Mouse (Mus musculus) left cerebral cortex, adult 2 months (tissue): Measurements from ENCODE around the gene Plekhm2. TPM values are rescaled to one million over a fixed set of nuclear protein-coding genes. Genes with fewer than 3 reads are reported as not detected.
A peak's percentile ranks its signal among the peaks of the same experiment; 100 is the strongest.

ENCODE experiments used
- DNase-seq, 2 experiments: peaks; one replicate each; pipeline ENCODE4 v3.0.0; 2021 to 2022; ENCODE audit warnings: low spot score in 2 of 2, mixed read lengths in 1 of 2; ENCODE audit errors: extremely low spot score in 1 of 2
- H3K27ac ChIP-seq: fragments of 200-600 bp; 2 replicates; pipeline ENCODE4 v1.8.1; 2022
- H3K4me3 ChIP-seq: fragments of 200-600 bp; 2 replicates; pipeline ENCODE4 v1.8.1; 2022
- CTCF ChIP-seq: fragments of 200-600 bp; IDR thresholded peaks from 2 replicates; pipeline ENCODE4 v1.8.1; 2022; ENCODE audit warnings: antibody characterized with exemption, mild to moderate bottlenecking, moderate library complexity
- intact Hi-C: fragments of 180-260 bp; cut with DNase I; formaldehyde crosslinking; loops from one replicate; pipeline ENCODE4 v1.15.1; 2025
- total RNA-seq, 2 experiments: library from RNA; stranded (reverse); gene quantifications; 2 replicates each; pipeline ENCODE4 v1.2.3; 2021

The Plekhm2 gene
- total RNA-seq, 2 experiments from 2014 or later, result 90.1 to 94.2 TPM

- no peak overlapping the region for H3K27ac ChIP-seq
- H3K4me3 ChIP-seq, result no peak overlapping the region
- DNase-seq, result peak; percentile 52 to 58
- peak; percentile 48 for TF ChIP-seq CTCF
- intact Hi-C loops, result no loop called here
Observed at GRCm38 (mm10) chr4:141617299-141617698, 47.4 kb downstream of the Plekhm2 start.

- H3K27ac ChIP-seq, result no peak overlapping the region
- no peak for DNase-seq
- no peak for TF ChIP-seq CTCF
- no peak overlapping the region for H3K4me3 ChIP-seq
- intact Hi-C loops, result no loop called here
Observed at GRCm38 (mm10) chr4:141616811-141617210, 47.9 kb downstream of the Plekhm2 start.

DNA sequence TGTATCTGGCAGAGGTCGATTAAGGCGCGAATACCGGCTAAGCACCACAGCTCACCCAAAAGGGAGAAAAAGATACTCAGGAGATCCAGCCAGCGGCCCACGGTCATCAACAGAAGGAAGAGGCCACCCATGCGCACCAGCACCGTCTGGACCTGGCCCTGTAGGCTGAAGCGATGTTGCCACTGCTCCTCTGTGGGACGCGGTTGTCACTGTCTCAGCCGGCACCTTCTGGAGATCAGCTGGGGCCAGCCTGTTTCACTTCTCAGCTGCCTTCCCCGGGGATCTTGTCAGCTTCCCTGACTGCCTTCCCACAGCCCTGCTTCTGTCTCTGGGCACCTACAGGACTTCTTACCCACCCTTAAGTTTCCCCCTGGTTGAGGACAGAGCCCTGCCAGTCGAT lies 49.8 kb downstream of the Plekhm2 start:
- no peak for DNase-seq
- Histone ChIP-seq H3K4me3 (no peak overlapping the region), H3K27ac (no peak overlapping the region)
- no peak for TF ChIP-seq CTCF
- intact Hi-C loops, result no loop called here

DNA sequence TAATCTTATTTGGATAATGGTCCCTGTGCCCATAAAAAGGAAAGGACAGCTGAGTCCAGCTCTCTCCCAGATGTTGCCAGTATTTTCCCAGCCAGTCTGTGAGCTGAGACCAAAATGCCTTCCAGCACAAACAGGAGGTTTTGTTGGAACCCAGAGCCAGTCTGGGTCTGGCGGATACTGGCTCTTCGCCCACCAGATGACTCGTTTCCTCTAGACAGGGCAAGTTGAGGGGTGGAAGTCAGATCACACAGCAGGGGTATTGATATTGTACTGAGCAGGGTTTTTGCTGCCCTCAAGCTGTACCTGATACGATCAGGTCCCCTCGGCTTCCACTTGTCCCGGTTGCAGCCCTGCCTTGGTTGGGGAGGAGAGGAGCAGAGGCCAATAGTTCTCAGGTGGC lies 55.2 kb downstream of the Plekhm2 start:
- intact Hi-C loops, result no loop called here
- DNase-seq, result no peak
- no peak for TF ChIP-seq CTCF
- Histone ChIP-seq H3K4me3 (no peak overlapping the region), H3K27ac (no peak overlapping the region)

GRCm38 (mm10) chr4:141605861-141606260 lies 58.8 kb downstream of the Plekhm2 start, which contains the start of gene Fblim1:
Fblim1 (minus strand) TSS chr4:141606096.
- DNase-seq, result no peak
- H3K27ac ChIP-seq, result no peak within 1 kb of the TSS
- H3K4me3 ChIP-seq, result no peak within 1 kb of the TSS
- intact Hi-C loops, result no loop called here
- no peak for TF ChIP-seq CTCF

GRCm38 (mm10) chr4:141605421-141605820 lies 59.3 kb downstream of the Plekhm2 start:
- TF ChIP-seq CTCF, result no peak
- intact Hi-C loops, result no loop called here
- no peak for DNase-seq
- no peak overlapping the region for H3K4me3 ChIP-seq
- no peak overlapping the region for H3K27ac ChIP-seq

GRCm38 (mm10) chr4:141604493-141604892 lies 60.2 kb downstream of the Plekhm2 start:
- no peak for DNase-seq
- intact Hi-C loops, result no loop called here
- Histone ChIP-seq H3K27ac (no peak overlapping the region), H3K4me3 (no peak overlapping the region)
- TF ChIP-seq CTCF, result no peak

- DNase-seq, result no peak
- TF ChIP-seq CTCF, result no peak
- Histone ChIP-seq H3K27ac (no peak overlapping the region), H3K4me3 (no peak overlapping the region)
- intact Hi-C loops, result no loop called here
Observed at GRCm38 (mm10) chr4:141603921-141604320, 60.8 kb downstream of the Plekhm2 start.

GRCm38 (mm10) chr4:141602523-141603223 lies 62.0 kb downstream of the Plekhm2 start:
- Histone ChIP-seq H3K27ac (no peak overlapping the region), H3K4me3 (no peak overlapping the region)
- no peak for TF ChIP-seq CTCF
- DNase-seq, result no peak
- intact Hi-C loops, result no loop called here

DNA sequence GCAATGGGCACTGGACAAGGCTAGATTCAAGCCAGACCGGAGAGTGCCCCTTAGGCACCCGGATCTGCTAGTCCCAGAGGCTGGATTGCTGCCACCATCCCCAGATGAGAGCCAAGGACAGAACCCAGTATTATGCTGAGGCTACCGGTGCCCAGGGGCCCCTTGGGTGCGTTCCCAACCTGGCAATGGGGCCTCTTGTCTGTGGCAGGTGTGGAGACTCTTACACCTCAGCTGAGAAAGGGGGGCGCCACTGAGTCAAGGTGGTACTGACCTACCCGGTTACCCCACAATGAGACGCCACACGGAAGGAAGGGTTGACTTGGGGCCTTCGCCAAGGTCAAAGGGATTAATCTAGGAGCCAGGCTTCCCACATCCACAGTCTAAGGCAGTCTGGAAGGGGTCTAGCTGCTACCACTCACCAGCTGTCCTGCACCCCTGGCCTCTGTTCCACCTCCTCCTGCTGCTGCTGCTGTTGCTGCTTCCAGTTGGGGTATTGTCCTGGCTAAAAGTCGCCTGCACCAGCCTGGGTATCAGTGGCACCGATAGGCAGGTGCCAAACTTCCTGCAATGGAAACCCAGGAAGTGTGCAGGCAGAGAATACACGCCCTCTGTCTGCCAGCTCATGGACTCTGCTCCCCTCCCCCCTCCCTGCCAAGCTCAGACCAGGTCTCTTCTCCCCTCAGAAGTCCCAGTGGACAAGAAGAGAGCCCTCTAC lies 63.4 kb downstream of the Plekhm2 start:
- no peak for DNase-seq
- TF ChIP-seq CTCF, result no peak
- no peak overlapping the region for H3K27ac ChIP-seq
- H3K4me3 ChIP-seq, result no peak overlapping the region
- intact Hi-C loops, result no loop called here

GRCm38 (mm10) chr4:141600364-141600763 lies 64.3 kb downstream of the Plekhm2 start:
- no peak overlapping the region for H3K4me3 ChIP-seq
- intact Hi-C loops, result no loop called here
- DNase-seq, result no peak
- no peak overlapping the region for H3K27ac ChIP-seq
- no peak for TF ChIP-seq CTCF

DNA sequence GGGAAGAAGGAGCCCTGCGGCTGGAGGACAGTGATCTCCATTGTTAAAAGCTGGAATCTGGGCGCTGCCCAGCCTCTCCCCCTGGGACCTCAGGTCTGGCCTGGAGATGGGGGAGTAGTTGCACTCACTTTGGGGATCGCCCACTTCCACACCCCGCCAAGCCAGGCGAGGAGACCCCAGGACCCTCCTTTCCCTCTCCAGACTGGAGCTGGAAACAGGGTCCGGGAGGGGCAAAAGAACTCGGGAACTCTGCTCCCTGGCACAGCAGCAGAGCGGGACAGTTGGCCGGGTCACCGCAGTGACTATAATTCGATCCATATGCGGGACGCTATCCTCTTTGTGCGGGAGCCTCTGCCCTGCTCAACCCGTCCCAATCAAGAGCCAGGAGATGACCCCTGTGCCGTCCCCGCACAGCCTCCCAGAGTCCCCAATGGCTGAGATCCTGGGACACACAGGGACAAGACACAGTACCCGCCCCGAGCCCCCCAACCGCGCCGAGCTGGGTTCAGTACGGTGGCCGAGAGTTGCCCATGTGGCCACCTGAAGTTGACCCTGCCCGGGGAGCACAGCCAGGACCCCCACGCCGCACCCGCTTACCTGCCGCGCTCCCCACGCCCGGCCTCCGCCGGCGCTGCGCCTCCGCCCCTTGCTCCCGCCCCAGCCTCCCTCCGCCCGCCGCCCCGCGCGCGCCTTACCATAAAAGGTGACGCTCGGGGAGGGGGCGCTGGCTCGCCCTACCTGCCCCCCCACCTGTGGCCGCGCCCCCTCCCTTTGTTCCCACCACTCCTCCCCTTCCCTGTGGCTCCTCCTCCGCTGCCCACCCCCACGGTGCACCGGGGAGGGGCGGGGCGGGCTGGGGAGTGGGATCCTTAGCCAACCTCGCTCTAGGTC lies 65.2 kb downstream of the Plekhm2 start:
- DNase-seq, result no peak
- H3K4me3 ChIP-seq, result peak overlapping the region; percentile 43
- intact Hi-C loops, result no loop called here
- no peak for TF ChIP-seq CTCF
- no peak overlapping the region for H3K27ac ChIP-seq
